Mouse (Mus musculus) hindbrain, embryonic 10.5 days (tissue): ENCODE results near the gene Snrnp27. TPM values are rescaled to one million over a fixed set of nuclear protein-coding genes. Genes with fewer than 3 reads are reported as not detected.

Source experiments
- DNase-seq: peaks from one replicate; pipeline ENCODE4 v3.0.0-alpha.2; 2017; ENCODE audit warnings: low spot score
- H3K27ac ChIP-seq: fragments of 300-500 bp; sonication (generic); 2 replicates; pipeline ENCODE4 v1.5.1; 2016; ENCODE audit warnings: mild to moderate bottlenecking, moderate library complexity
- H3K27me3 ChIP-seq: fragments of 300-500 bp; sonication (generic); 2 replicates; pipeline ENCODE4 v1.6.1; 2016; ENCODE audit warnings: mild to moderate bottlenecking; ENCODE audit not compliant: poor library complexity, insufficient read depth, severe bottlenecking
- H3K36me3 ChIP-seq: fragments of 300-500 bp; sonication (generic); 2 replicates; pipeline ENCODE4 v1.6.1; 2016; ENCODE audit warnings: mild to moderate bottlenecking, moderate library complexity
- H3K4me1 ChIP-seq: fragments of 300-500 bp; sonication (generic); replicated peaks from 2 replicates; pipeline ENCODE4 v1.6.1; 2016; ENCODE audit warnings: mild to moderate bottlenecking
- H3K4me3 ChIP-seq: fragments of 300-500 bp; sonication (generic); 2 replicates; pipeline ENCODE4 v1.5.1; 2016; ENCODE audit warnings: mild to moderate bottlenecking, moderate library complexity
- H3K9me3 ChIP-seq: fragments of 300-500 bp; sonication (generic); 2 replicates; pipeline ENCODE4 v1.6.1; 2016; ENCODE audit warnings: mild to moderate bottlenecking, moderate library complexity
- WGBS: fragments of 180-500 bp; shearing (Covaris S2); methylation state at CpG from one replicate; pipeline ENCODE4 v1.1.7; 2016; 5-methylcytosine and 5-hydroxymethylcytosine counted together
- polyA plus RNA-seq: library from polyadenylated mRNA; unstranded; fragments of >200 nt; fragmentation: Nextera tagmentation; extraction: Ambion mirVana; gene quantifications from 2 replicates; pipeline ENCODE4 v1.2.1, GENCODE M21; 2016

The Snrnp27 gene
- polyA plus RNA-seq, 1 experiment from 2014 or later, result 120 TPM

- H3K4me3 ChIP-seq, result no peak overlapping the region
- WGBS, result 79% methylated on average over 3 of the region's 3 CpGs
- no peaks in the 10 kb centered on the region for H3K9me3 ChIP-seq
- no peaks in the 10 kb centered on the region for H3K36me3 ChIP-seq
- H3K27me3 ChIP-seq, result no peaks in the 10 kb centered on the region
- peaks cover 4% of the 10 kb centered on the region; the same call in 1 of the 2 replicates for H3K4me1 ChIP-seq
- no peak overlapping the region for H3K27ac ChIP-seq
- DNase-seq, result no peak
Observed at GRCm38 (mm10) chr6:86630141-86630540, 54.2 kb downstream of the Snrnp27 start.

GRCm38 (mm10) chr6:86627946-86628345 lies 56.4 kb downstream of the Snrnp27 start, which contains the start of gene Asprv1:
Gene Asprv1 (plus strand): TSS chr6:86628164.
- H3K4me3 ChIP-seq, result no peak within 1 kb of the TSS
- H3K9me3 ChIP-seq, result no peaks in the 10 kb centered on the region
- H3K4me1 ChIP-seq, result peaks cover 6% of the 10 kb centered on the region; the same call in 1 of the 2 replicates
- no peak within 1 kb of the TSS for H3K27ac ChIP-seq
- H3K36me3 ChIP-seq, result no peaks in the 10 kb centered on the region
- 42% methylated on average over 10 of the region's 10 CpGs for WGBS
- no peak for DNase-seq
- no peaks in the 10 kb centered on the region for H3K27me3 ChIP-seq

Other genes with a start within 250 kb of the Snrnp27 start
- gene C87436, start 246.1 kb downstream of the Snrnp27 start, polyA plus RNA-seq, result 24.4 and 26.2 TPM in 2 replicates
- 478 and 520 TPM in 2 replicates for gene Pcbp1, start 158.2 kb downstream of the Snrnp27 start, polyA plus RNA-seq
- 0.71 TPM in 2 replicates for gene Asprv1, start 56.4 kb downstream of the Snrnp27 start, polyA plus RNA-seq
- gene Mxd1, start 15.4 kb downstream of the Snrnp27 start, polyA plus RNA-seq, result 11.8 and 22.2 TPM in 2 replicates
- gene Gmcl1, start 48.9 kb upstream of the Snrnp27 start, polyA plus RNA-seq, result 35.0 and 38.1 TPM in 2 replicates
- gene Anxa4, start 109.1 kb upstream of the Snrnp27 start, polyA plus RNA-seq, result 7.4 and 8.7 TPM in 2 replicates
- gene Aak1, start 165.0 kb upstream of the Snrnp27 start, polyA plus RNA-seq, result 12.1 and 18.8 TPM in 2 replicates